Mouse (Mus musculus) urinary bladder, adult 2 months (tissue): Measurements from ENCODE around the gene Sorcs2. TPM values are rescaled to one million over a fixed set of nuclear protein-coding genes. Genes with fewer than 3 reads are reported as not detected.
"Not testable (repeated sequence)": the region's sequence is repeated elsewhere in the genome, so short reads cannot be mapped to it uniquely, and the experiment has no call there.

Experiments used
- DNase-seq: peaks from one replicate; pipeline ENCODE4 v3.0.0; 2022; ENCODE audit warnings: low spot score
- polyA plus RNA-seq: library from polyadenylated mRNA; depleted of rRNA; stranded (reverse); fragments of >200 nt; gene quantifications from 2 replicates; pipeline ENCODE4 v1.2.3, GENCODE M21; 2012

Gene Sorcs2
- polyA plus RNA-seq, 1 experiment = 15.8 TPM

DNA sequence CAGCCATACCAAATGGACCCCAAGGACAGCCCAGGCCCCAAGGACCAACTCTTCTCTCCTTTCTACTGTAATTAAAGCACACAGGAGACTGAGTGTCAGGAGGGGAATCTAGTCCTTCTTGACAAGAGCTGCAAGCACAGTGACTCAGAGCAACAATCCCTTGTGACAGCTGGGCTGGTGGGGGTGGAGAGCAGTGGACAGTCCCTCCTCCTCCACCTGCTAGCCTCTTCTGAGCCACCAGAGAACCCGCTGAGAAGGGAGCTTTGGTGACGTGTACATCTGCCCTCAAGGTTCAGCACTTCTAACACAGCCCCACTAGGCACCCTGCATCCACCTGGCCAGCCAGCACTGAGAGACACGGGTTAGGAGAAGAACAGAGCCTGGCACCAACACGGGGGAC is 96.8 kb downstream of the Sorcs2 start:
- DNase-seq = no peak

DNA sequence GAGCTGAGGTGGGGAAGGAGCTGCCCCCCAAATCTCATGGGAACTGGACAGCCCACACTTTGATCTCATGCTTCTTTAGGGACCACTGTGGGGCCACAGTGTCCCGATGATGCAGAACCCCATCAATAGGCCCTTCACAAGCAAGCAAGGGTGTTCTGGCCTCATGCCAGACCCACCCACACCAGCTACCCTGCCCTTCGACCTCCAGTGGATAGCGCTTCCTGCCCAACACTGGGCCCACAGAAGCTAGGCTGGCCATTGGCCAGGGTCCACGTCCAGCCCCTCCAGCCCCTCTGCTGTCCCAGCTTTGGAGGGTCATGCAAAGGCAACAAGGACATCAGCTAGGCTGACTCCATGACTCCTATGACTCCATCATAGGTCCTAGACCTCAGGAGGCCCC is 99.9 kb downstream of the Sorcs2 start:
- DNase-seq = no peak

DNA sequence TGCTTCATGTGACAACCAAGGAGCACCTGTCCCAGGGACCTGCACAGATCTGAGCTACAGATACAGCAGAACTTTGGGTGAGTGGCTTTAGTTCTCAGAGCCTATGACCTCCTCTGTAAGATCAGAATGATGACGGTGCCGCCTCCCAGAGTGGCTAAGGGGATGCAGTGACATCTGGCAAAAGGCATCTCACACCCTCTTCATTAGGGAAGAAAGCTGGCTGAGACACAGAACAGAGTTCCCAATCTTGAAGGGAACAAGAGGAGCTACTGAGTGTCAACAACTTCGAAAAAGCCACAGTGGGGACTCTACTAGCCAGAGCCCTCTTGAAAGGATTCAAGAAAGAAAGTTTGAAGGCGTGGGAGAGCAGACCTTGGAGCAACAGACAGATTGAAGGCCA is 100.7 kb downstream of the Sorcs2 start:
- DNase-seq = no peak

DNA sequence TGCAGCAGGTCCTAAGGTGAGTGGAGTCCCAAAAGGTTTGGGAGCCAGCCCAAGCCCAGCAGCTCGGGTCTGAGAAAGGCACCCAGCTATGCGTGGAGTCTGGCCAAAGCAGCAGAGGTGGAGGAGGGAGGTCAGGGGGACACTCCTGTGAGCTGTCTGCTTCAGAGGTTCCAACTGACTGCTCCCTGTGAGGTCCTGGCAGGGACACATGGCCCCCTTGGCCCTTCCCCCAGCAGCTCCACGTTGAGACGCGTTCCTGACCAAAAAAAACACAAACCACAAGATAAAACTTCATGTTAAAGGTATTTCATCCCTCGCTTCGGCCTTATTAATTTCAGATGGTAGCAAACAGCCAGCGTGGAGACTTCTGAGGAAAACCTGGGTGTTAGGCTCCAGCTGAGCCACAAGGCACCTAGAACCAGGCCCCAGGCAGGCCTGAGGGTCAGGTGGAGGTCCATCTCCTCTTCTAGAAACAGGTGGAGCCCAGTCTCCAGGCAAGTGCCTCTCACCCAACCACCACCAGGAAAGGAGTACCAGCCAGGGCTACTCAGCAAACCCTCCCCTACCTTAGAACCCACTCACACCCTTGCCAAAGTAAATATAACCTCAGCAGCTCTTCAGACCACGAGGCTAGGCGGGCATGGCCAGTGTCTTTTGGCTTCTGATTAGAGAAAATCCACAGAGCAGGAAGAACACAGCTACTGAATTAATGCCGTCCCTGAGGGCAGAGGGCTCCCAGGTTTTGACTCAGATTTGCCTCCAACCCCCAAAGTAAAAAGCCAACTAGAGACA is 104.6 kb downstream of the Sorcs2 start:
- no peak for DNase-seq

DNA sequence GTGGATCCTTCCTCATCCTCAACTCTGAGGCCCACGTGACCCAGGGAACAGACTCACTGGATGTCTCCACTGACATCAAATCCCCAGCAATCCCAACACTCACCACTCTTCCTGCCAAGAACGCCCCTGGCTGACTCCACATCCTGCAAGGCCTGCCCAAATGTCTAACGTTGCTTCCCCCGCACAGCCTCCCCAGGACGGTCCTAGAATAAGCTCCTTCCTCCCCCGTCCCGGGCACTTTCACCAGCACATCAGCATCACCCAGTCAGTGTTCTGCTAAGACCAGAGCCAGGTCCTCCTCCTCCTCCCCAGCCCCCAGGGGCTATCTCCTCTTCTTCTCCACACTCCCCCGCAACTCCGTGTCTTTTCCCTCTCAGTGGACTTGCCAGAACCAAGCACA is 105.6 kb downstream of the Sorcs2 start:
- DNase-seq = no peak

DNA sequence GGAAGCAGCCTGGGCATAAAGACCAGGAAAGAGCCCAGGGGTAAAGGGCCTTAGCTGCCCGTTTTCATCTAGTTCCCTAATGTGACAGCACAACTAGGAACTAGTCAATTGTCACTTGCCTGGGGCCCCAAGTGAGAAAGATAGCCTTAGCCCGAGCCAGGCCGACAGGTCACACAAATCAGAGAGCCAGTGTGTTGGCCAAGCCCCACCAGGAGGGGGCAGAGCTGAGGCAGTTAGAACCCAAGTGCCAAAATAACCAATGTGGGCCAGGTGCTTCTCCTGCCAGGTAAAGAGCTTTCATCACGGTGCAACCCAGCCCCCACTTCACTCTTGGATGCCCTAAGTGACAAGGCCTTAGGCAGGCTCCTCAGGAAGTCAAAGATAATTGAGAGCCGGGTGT is 106.7 kb downstream of the Sorcs2 start:
- peak; percentile 32 for DNase-seq

DNA sequence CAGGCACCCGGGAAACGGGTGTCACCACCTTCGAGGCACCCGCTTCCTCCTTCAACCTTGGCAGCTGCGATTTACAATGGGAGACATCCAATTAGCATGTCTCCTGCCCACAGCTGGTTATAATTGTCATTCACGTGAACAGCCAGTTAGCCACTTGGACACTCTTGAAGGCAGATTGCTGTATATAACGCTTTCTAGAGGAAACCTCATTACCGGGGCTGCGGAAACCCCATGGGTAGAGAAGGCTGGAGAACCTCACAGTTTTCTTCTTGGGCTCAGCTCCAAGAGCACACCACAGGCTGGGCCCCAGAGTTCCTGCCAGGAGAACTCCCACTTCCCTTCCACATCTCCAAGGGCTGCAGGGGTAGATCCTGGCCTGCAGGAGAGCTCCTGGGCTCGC is 112.5 kb downstream of the Sorcs2 start:
- DNase-seq = no peak

DNA sequence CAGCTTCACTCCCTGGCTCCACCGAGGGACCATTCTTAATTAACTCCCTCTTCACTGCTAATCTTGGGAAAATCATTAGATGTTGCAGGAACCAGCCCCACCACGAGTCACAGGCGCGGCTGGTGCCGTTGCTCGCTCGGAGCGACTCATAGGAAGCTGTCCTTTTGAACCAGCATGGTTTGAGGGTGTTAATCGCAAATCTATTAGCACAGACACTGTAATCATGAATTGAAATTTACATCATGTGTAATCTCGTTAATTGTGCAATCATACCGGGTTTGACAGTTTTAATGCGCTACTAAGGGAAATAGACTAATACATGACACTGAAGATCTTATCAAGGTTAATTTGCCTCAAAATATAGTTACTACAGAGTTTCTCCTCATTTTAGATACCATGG is 118.0 kb downstream of the Sorcs2 start:
- no peak for DNase-seq

DNA sequence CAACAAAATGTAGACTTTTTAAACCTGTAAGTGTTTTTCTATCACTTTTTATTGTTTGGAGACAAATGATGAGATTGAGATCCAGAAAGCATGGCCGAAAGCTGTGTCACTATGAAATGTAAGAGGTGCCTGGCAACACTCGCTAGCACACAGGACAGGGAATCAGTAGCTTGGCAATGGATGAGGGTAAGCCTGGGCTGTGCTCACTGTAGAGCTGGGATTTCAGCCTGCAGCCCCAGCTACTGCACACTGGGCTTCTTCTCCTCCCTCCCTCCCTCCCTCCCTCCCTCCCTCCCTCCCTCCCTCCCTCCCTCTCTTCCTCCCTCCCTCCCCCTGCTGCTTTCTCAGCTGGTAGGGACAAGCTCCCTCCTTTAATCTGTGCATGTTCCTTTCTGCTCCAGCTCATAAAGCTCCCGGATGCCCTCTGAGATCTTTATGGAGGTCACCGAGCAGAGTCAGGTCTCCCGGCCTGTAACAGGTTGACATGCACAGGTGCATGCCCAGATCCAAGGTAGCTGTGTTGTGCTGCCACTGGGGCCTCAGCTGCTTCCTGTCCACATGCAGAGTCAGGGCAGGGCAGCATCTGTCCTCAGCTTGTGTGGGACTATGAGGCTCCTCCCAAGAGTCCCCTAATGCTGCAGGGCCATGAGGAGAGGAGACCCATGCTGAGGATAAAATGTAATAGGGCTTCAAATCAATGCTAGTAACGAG is 123.1 kb downstream of the Sorcs2 start:
- no peak for DNase-seq

DNA sequence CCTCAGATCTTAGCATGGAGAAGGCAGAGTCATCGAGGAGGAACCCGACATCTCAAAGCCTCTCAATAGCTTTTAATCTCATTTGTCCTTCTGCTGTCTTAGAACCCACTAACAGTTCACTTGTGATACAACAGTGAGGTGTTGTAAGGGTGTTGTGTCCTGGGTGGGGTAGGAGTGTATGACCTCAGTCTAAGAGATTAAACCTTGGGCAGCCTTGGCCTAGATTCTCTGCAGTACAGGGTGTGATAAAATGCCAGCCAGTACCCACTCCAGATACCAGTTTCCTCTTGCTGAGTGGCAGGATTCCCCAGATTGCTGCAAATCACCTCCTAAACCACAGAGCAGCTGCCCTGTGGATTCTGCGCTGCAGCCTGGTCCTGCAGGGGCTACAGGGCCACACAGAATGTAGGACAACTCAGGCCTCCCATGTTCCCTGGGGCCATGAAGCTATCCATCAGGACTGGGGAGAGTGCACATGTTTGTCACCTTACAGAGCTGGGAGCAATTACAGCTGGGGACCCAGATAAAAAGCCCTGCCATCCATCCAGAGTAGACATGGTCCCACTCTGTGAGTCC is 130.7 kb downstream of the Sorcs2 start:
- no peak for DNase-seq

DNA sequence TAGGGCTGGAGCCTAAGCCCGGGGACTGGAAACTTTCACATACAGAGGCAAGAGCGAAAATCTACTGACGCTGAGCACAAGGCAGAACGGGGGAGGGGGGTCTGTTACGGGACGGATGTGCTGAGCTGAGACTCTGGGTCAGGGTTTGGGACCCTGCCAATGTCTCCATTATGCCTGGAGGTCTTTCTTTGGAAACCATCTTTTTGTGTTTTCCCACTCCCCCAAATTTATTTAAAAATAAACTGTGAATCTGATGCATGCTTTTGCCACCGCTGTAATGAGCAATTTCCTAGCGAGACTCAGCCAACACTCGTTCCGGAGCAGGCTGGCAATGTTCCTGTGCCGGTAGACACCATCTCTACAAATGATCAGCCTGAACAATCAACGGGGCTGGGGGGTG is 137.1 kb downstream of the Sorcs2 start:
- no peak for DNase-seq

DNA sequence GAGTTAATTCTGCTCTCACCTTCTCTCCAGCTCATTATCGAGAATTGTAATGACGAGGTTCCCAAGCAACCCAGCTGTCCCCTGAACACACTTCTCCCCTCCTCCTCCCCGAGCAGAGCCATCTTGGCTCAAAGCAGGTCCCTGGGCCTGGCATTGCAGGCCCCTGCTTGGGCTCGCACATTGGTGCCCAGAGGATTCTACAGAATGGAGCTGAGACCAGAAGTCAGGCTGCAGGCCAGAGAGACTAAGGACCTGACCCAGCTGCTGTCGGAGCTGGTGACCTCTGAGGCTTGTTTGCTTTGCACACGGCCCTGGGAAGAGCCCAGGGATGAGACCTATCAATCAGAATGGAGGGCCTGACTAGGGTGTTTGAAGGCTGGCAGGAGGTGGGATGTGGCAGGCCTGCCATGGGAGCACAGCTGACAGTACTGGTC is 138.2 kb downstream of the Sorcs2 start:
- DNase-seq = no peak

DNA sequence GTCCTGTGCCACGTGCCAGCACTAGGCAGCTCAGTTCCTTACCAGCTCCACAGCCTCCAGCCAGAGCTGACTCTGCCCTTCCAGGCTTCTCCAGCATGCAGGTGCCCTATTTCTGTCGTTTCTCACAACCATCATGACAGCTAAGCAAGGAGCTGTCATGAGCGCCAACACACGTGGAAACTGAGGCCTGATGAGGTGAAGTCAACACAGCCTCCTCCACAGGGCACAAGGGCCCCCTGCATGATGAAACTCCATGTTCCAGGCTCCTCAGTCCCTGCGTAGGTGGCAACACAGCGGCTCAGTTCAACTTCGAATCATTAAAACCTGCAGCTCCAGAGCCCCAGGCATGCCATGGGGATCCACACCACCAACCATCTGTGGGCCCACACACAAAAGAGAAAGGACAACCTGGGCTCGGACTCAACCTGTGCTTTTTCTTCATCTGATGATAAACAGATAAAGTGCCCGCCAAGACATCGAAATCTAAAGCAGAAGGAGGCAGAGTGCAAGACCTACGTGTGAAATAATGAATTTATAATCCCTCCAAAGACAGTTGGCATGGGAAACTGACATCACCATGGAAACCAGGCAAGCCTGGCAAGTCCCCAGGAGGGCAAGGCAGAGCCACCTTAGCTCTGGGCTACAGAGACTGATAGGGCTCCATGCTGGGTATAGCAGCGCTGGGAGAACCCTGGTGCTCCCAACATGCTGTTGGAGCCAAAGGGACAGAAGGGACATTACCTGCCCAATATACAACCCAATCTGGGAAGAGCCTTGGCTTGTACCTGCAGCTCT is 139.4 kb downstream of the Sorcs2 start:
- DNase-seq = no peak

DNA sequence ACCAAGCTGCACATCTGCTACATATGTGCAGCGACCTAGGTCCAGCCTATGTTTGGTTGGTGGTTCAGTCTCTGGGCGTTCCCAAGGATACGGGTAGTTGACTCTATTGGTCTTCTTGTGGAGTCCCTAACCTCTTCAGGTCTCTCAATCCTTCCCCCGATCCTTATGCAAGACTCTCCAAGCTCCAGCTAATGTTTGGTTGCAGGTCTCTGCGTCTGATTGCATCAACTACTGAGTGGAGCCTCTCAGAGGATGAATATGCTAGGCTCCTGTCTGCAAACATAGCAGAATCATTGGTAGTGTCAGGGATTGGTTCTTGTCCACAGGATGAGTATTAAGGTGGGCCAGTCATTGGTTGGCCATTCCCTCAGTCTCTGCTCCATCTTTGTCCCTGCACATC is 140.9 kb downstream of the Sorcs2 start:
- DNase-seq = no peak

DNA sequence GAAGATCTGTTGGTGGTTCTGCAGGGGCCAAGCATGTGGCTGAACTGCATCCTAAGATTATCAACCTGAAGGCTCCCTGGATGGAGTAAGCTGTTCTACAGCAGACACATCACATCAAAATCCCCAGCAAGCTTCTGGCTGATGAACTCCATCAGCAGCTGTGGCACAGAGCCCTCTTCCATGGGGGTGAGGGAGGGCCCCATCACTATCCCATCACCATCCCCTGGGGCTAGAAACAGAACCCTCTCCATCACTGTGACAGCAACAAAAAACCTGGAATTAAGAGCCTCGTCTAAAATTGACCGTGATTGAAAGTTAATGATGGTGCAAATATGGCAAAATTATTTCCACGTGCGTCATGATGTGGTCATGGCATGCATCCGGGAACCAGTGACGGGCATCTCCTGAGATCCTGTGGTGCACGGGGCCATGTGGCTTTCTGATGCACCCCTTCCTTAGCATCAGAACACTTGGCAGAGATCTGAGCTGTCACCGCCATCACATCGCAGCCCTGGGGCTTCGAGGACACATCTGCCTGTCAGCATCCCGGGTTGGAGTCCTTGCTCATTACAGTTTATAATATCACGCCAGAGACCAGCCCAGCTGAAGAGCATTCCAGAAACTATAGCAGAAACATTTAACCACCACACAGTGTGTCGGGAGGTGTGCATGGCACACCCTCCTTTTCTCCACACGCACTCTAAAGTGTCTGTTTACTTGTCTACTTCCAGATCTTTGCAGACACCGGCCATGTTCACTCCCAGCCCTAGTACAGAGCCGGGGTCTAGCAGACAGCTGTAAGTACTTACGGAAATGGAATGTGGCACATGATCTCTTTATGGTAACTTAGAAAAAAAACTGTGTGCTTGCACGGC is 143.1 kb downstream of the Sorcs2 start:
- DNase-seq = no peak

DNA sequence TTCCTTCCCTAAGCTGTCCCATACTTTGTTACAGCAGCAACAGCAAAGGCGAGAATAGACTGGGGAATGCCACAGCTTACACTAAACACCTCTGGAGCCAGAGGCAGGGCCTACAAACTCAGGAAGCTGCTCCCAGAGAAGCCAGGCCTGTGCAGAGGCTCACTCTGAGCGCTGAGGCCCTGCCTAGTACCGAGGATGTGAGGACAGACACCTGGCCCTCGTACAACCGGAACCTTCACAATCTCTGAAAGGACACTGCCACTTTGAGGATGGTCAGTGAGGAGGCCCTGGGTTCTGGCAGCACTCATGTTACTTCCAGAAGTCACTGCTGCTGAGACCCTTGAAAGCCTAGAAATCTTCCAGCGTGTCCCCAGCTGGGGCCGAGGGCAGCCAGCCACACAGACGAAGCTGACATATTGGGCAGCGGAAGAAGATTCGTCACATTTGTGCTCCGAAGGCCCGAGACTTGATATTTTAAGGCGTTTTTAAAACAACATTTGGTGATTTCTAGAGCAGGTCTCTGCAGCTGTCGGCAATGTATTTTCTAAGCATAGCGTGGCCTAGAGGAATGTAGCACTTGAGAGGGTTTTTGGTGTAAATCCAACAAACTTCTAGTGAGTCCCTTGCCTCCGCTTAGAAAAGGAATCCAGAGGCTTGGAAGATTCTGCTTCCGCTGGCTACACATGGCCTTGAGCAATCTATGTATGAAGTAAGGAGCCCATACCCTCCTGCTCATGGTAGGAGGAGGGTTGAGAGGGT is 145.0 kb downstream of the Sorcs2 start:
- no peak for DNase-seq

DNA sequence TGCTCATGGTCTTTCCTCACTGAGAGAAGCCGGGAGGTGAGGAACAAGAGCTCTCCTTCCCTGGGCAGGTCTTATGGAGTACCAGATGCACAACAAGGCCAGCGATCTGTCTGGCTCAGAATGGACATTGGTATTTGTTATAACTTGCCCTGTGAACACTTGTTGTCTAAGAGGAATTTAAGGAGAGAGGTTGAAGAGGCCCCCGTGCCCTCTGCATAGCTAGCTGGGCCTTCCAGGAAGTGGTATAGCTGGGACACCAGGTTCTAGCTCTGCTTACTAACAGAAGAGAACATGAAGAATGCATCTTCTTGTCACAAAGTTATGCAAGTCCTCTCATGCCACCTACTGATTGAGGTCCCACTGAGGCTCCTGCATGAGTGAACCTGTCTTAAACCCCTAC is 149.9 kb downstream of the Sorcs2 start:
- no peak for DNase-seq

DNA sequence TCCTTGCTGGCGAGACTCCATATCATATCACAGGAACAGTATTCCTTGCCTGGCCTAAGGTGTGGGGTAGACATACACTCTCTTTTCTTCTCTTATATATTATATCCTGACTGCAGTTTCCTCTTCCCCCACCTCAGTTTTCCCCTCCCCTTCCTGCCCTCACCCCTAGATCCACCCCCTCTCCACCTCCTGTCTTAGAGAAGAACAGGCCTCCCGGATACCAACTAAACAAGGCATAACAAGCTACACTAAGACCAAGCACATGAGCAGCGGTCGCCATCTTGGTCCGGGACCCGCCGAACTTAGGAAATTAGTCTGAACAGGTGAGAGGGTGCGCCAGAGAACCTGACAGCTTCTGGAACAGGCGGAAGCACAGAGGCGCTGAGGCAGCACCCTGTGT is 160.4 kb downstream of the Sorcs2 start:
- DNase-seq = not testable (repeated sequence)

DNA sequence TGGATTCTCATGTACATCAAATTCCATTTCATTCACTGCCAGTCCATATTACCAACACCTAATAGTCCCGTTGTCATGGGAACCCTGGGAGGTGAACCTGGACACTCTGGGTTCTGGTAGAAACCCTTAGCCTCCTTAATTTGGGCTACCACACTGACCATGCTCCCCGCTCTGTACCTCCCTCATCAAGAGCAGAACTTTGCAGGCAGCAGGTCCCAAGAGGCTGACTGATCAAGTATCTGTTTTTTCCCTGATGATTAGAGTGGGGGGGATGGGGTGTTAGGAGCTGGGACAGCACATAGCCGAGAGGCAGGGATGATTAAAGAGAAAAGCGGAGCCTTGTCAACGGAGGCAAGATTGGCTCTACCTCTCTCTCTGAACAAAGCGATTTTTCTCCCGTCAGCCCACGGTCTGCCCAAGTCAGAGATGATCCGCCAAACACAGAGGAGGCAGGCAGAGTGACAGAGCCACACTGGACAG is 167.6 kb downstream of the Sorcs2 start:
- DNase-seq = no peak
